7 mouse cellular contexts compared by ENCODE assay signal in genomic region chr1:88923791-88924581, GRCm38 (mm10).
DNase-seq lines count a peak whose midpoint lies in the region; ATAC-seq and TF ChIP-seq lines count a peak whose summit lies in the region.

No protein-coding gene starts in this region.

- H3K36me3 ChIP-seq in embryonic facial prominence, embryonic 14.5 days (ENCODE audit: control insufficient read depth, insufficient read depth, low read length): no peaks in the 10 kb centered on the region
- H3K36me3 ChIP-seq in intestine, embryonic 16.5 days (ENCODE audit: control insufficient read depth, insufficient read depth, low read length): no peaks in the 10 kb centered on the region

- peak; percentile 94 for ATAC-seq in embryonic facial prominence, embryonic 14.5 days (ENCODE audit: low read depth)
- peak; percentile 81 for ATAC-seq in intestine, embryonic 16.5 days
- no peak for ATAC-seq in CD4-positive, CD25-positive, alpha-beta regulatory T cell, adult 4 months

- 63% methylated on average over 7 of the region's 7 CpGs for WGBS in embryonic facial prominence, embryonic 14.5 days
- 50% methylated on average over 7 of the region's 7 CpGs for WGBS in intestine, embryonic 16.5 days

- H3K27ac ChIP-seq in layer of hippocampus, adult 2 months: no peak overlapping the region
- no peak overlapping the region for H3K27ac ChIP-seq in embryonic facial prominence, embryonic 14.5 days (replicated peaks; ENCODE audit: low read depth, low read length)
- H3K27ac ChIP-seq in intestine, embryonic 16.5 days (ENCODE audit: low read length): no peak overlapping the region

- H3K27me3 ChIP-seq in embryonic facial prominence, embryonic 14.5 days (replicated peaks; ENCODE audit: control insufficient read depth, insufficient read depth, low read length): no peaks in the 10 kb centered on the region
- no peaks in the 10 kb centered on the region for H3K27me3 ChIP-seq in intestine, embryonic 16.5 days (replicated peaks; ENCODE audit: control insufficient read depth, insufficient read depth, low read length)

- H3K9me3 ChIP-seq in embryonic facial prominence, embryonic 14.5 days (ENCODE audit: control insufficient read depth, low read length): peaks cover 5% of the 10 kb centered on the region; the same call in 1 of the 2 replicates
- no peaks in the 10 kb centered on the region for H3K9me3 ChIP-seq in intestine, embryonic 16.5 days (ENCODE audit: control insufficient read depth, low read length)

- TF ChIP-seq CTCF in layer of hippocampus, adult 2 months (conservative IDR thresholded peaks at IDR 0.05): no peak

- no peak overlapping the region for H3K9ac ChIP-seq in embryonic facial prominence, embryonic 14.5 days (ENCODE audit: low read depth, low read length)
- H3K9ac ChIP-seq in intestine, embryonic 16.5 days (ENCODE audit: low read depth, low read length): no peak overlapping the region

- H3K4me2 ChIP-seq in embryonic facial prominence, embryonic 14.5 days (ENCODE audit: low read depth, low read length): no peak overlapping the region
- H3K4me2 ChIP-seq in intestine, embryonic 16.5 days (ENCODE audit: low read depth, low read length): no peak overlapping the region

- H3K4me3 ChIP-seq in layer of hippocampus, adult 2 months: no peak overlapping the region
- H3K4me3 ChIP-seq in embryonic facial prominence, embryonic 14.5 days (ENCODE audit: low read depth, low read length): no peak overlapping the region
- no peak overlapping the region for H3K4me3 ChIP-seq in intestine, embryonic 16.5 days (ENCODE audit: low read length)

- H3K4me1 ChIP-seq in embryonic facial prominence, embryonic 14.5 days (ENCODE audit: control insufficient read depth, insufficient read depth, low read length): peaks cover 13% of the 10 kb centered on the region
- H3K4me1 ChIP-seq in intestine, embryonic 16.5 days (ENCODE audit: control insufficient read depth, insufficient read depth, low read length): peaks cover 4% of the 10 kb centered on the region; the same call in 1 of the 2 replicates

- peak; percentile 58 for DNase-seq in layer of hippocampus, adult 9-11 months
- DNase-seq in layer of hippocampus, adult 2 months (ENCODE audit: low spot score in 2 of 2): no peak
- DNase-seq in embryonic facial prominence, embryonic 14.5 days (ENCODE audit: low spot score): peak; percentile 76
- peak; percentile 65 for DNase-seq in retina, embryonic 14.5 days (ENCODE audit: low spot score)
- no peak for DNase-seq in left cerebral cortex, adult 8-10 months (ENCODE audit: low spot score in 2 of 2)

Comparison
In these comparisons a context has a peak if more than half of its experiments do, and no peak if none do; other contexts are left out.
1. DNase-seq: peak in layer of hippocampus, adult 9-11 months (single experiment), embryonic facial prominence, embryonic 14.5 days (single experiment) and retina, embryonic 14.5 days (single experiment); none in layer of hippocampus, adult 2 months (0 of 2) and left cerebral cortex, adult 8-10 months (0 of 2).